Mouse (Mus musculus) embryonic facial prominence, embryonic 15.5 days (tissue): ENCODE measurements around the gene Zdhhc24. TPM values are rescaled to one million over a fixed set of nuclear protein-coding genes. Genes with fewer than 3 reads are reported as not detected.
"Not testable (repeated sequence)": the region's sequence is repeated elsewhere in the genome, so short reads cannot be mapped to it uniquely, and the experiment has no call there.

Source experiments
- ATAC-seq: fragments of 200-750 bp; cut with Nextera tagmentation; 2 replicates; pipeline ENCODE4 v1.8.0; 2017; ENCODE audit warnings: low read depth, moderate TSS enrichment; ENCODE audit not compliant: insufficient number of reproducible peaks, low FRiP score, low TSS enrichment
- H3K27ac ChIP-seq: fragments of 300-500 bp; sonication (generic); replicated peaks from 2 replicates; pipeline ENCODE4 v1.5.1; 2015; ENCODE audit warnings: mild to moderate bottlenecking, inconsistent platforms
- H3K27me3 ChIP-seq: fragments of 300-500 bp; sonication (generic); 2 replicates; pipeline ENCODE4 v1.6.1; 2015; ENCODE audit warnings: inconsistent platforms
- H3K36me3 ChIP-seq: fragments of 300-500 bp; sonication (generic); 2 replicates; pipeline ENCODE4 v1.6.1; 2015; ENCODE audit warnings: mild to moderate bottlenecking, inconsistent platforms
- H3K4me1 ChIP-seq: fragments of 300-500 bp; sonication (generic); 2 replicates; pipeline ENCODE4 v1.6.1; 2015; ENCODE audit warnings: inconsistent platforms
- H3K4me2 ChIP-seq: fragments of 300-500 bp; sonication (generic); replicated peaks from 2 replicates; pipeline ENCODE4 v1.6.1; 2015; ENCODE audit warnings: mild to moderate bottlenecking, inconsistent platforms
- H3K4me3 ChIP-seq: fragments of 300-500 bp; sonication (generic); replicated peaks from 2 replicates; pipeline ENCODE4 v1.5.1; 2015; ENCODE audit warnings: mild to moderate bottlenecking, inconsistent platforms
- H3K9ac ChIP-seq: fragments of 300-500 bp; sonication (generic); 2 replicates; pipeline ENCODE4 v1.6.1; 2015; ENCODE audit warnings: inconsistent platforms
- H3K9me3 ChIP-seq: fragments of 300-500 bp; sonication (generic); replicated peaks from 2 replicates; pipeline ENCODE4 v1.6.1; 2016; ENCODE audit warnings: inconsistent platforms
- WGBS: fragments of 180-500 bp; shearing (Covaris S2); methylation state at CpG from one replicate; pipeline ENCODE4 v1.1.7; 2015; 5-methylcytosine and 5-hydroxymethylcytosine counted together
- polyA plus RNA-seq: library from polyadenylated mRNA; unstranded; fragments of >200 nt; fragmentation: Nextera tagmentation; extraction: Ambion mirVana; gene quantifications from 2 replicates; pipeline ENCODE4 v1.2.1, GENCODE M21; 2015

The Zdhhc24 gene
- polyA plus RNA-seq, 1 experiment from 2014 or later = 14.9 TPM

DNA sequence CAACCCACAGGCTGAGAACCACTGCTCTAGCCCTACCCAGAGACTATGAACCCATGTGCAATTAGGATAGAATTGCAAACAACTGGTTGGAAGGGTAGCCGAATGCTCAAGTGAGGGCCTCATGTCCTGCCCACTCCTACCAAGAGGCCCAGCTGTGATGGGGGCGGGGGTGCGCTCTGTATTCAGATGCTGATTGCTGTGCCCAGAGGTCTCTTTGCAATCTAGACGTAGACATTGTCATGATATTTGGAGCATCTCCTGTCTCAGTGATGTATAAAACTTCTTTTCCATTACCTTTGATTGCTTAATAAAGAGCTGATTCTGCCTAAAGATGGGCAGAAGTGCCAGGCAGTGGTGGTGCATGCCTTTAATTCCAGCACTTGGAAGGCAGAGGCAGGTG is 28.7 kb upstream of the Zdhhc24 start:
- H3K4me1 ChIP-seq = 0 out of 2 replicates have a peak, but pooled peaks cover 3% of the 10 kb centered on the region
- no peaks in the 10 kb centered on the region for H3K36me3 ChIP-seq
- H3K27me3 ChIP-seq = no peaks in the 10 kb centered on the region
- no peak overlapping the region for H3K9ac ChIP-seq
- H3K4me3 ChIP-seq = no peak overlapping the region
- 54% methylated on average over 4 of the region's 4 CpGs for WGBS
- no peak overlapping the region for H3K4me2 ChIP-seq
- no peaks in the 10 kb centered on the region for H3K9me3 ChIP-seq
- no peak for ATAC-seq
- H3K27ac ChIP-seq = no peak overlapping the region

DNA sequence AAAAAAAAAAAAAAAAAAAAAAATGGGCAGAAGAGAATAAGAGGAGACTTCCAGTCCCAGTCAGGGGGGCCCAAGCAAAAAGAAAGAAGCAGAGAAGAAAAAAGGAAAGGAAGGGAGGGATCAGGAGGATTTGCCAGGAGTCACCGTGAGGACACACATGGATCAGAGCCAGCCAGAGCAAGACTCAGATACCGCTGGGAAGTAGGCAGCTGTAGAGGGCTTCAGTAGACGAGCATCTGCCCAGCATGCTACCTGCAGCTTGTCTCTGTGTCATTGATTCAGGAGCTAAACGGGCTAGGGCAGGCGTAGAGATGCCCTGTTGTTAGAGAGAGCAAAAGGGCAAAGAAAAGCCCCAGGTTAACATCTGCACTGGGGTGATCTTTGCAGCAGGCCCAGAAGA is 28.2 kb upstream of the Zdhhc24 start:
- no peak for ATAC-seq
- no peak overlapping the region for H3K9ac ChIP-seq
- WGBS = 47% methylated on average over 5 of the region's 5 CpGs
- no peak overlapping the region for H3K27ac ChIP-seq
- H3K4me2 ChIP-seq = no peak overlapping the region
- H3K27me3 ChIP-seq = no peaks in the 10 kb centered on the region
- 0 out of 2 replicates have a peak, but pooled peaks cover 3% of the 10 kb centered on the region for H3K4me1 ChIP-seq
- H3K36me3 ChIP-seq = no peaks in the 10 kb centered on the region
- no peak overlapping the region for H3K4me3 ChIP-seq
- H3K9me3 ChIP-seq = no peaks in the 10 kb centered on the region

DNA sequence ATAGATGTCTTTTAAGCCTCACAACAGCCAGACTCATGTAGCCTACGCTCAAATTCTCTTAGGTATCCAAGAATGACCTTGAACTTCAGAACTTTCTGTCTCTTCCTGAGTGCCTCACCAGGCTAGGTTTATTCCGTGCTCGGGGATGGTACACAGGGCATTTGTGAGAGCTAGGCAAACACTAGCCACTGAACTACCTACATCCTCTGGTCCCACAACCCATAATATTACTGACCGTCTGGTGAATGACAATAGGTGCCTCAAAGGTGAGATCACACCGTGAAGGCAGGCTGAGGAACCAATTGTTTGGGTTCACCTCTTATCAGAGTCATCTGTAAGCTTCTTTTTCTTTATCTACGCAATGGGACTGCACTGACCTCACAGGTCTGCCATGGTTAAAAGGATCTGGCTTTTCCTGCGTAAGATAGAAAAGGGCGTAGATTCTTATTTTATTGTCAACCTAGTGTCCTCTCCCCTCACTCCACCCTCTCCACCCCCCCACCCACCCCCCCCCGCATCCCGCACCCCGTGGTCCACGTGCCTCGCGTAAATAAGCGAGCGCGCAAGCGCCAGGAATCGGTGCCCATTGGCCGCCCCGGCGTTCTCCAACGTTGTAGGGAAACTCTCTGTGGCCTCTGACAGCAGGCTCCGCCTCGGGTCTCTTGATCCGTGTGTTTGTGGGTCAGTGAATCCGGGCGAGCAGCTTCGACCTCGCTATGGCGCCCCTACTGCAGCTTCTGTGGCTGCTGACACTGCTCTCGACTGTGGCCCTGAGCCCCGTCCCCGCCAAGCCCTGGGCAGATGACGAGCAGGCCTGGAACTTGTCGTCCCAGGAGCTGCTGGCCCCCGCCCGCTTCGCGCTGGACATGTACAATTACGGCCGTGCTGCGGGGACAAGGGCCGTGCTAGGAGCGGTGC is 23.7 kb upstream of the Zdhhc24 start, which contains the start of gene Ctsf:
Gene Ctsf, plus strand, starts transcription at position 579 of the 918 bp plus-strand sequence.
- peak; percentile 77; the same call in 1 of the 2 replicates for ATAC-seq
- H3K9me3 ChIP-seq = no peaks in the 10 kb centered on the region
- peak within 1 kb of the TSS; percentile 57 for H3K9ac ChIP-seq
- WGBS = 3% methylated on average over 45 of the region's 45 CpGs
- 0 out of 2 replicates have a peak, but pooled peaks cover 7% of the 10 kb centered on the region for H3K36me3 ChIP-seq
- peak within 1 kb of the TSS; percentile 58 for H3K4me3 ChIP-seq
- no peaks in the 10 kb centered on the region for H3K27me3 ChIP-seq
- H3K4me1 ChIP-seq = peaks cover 7% of the 10 kb centered on the region; the same call in 1 of the 2 replicates
- H3K4me2 ChIP-seq = peak within 1 kb of the TSS; percentile 95
- no peak within 1 kb of the TSS for H3K27ac ChIP-seq

DNA sequence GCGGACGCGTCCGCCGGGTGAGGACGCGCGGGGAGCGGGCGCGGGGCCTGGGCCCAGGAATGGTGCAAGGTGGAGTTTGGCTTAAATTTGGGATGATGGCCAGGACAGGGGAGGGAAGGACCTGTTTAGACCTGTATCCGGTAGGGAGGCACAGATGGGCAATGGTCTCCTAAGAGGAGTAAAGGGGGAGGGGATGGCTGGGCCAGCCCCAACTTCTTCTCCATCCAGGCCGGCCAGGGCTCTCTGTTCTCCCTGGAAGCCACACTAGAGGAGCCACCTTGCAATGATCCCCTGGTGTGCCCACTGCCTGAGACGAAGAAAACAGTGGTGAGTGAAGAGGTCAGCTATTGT is 23.0 kb upstream of the Zdhhc24 start:
- WGBS = 1% methylated on average over 14 of the region's 14 CpGs
- no peak overlapping the region for H3K27ac ChIP-seq
- ATAC-seq = peak; percentile 55
- peaks cover 7% of the 10 kb centered on the region; the same call in 1 of the 2 replicates for H3K4me1 ChIP-seq
- H3K36me3 ChIP-seq = peaks cover 10% of the 10 kb centered on the region; the same call in 1 of the 2 replicates
- peak overlapping the region; percentile 57 for H3K9ac ChIP-seq
- no peaks in the 10 kb centered on the region for H3K27me3 ChIP-seq
- H3K9me3 ChIP-seq = no peaks in the 10 kb centered on the region
- H3K4me3 ChIP-seq = peak overlapping the region; percentile 58
- peak overlapping the region; percentile 95 for H3K4me2 ChIP-seq

DNA sequence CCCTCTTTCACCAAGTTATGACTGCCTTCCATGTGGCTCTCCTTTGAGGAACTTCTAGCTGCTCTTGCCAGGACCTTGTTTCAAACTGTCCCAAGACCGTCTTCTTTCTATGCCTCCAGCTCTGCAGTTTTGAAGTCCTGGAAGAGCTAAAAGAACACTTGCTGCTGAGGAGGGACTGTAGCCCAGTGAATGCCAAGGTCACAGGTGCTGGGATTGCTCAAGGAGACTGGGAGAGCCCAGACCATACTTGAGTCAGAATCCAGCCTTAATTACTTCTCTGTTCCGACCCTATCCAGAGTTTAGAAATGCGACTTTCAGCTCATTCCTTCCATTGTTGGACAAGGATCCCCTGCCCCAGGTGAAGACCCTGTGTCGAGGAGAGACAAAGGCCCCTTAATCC is 22.5 kb upstream of the Zdhhc24 start:
- 70% methylated on average over 4 of the region's 4 CpGs for WGBS
- H3K9me3 ChIP-seq = no peaks in the 10 kb centered on the region
- no peak overlapping the region for H3K27ac ChIP-seq
- ATAC-seq = no peak
- H3K4me3 ChIP-seq = peak overlapping the region; percentile 58; the same call in 1 of the 2 replicates
- peaks cover 7% of the 10 kb centered on the region; the same call in 1 of the 2 replicates for H3K4me1 ChIP-seq
- no peaks in the 10 kb centered on the region for H3K27me3 ChIP-seq
- H3K4me2 ChIP-seq = peak overlapping the region; percentile 95
- peaks cover 13% of the 10 kb centered on the region; the same call in 1 of the 2 replicates for H3K36me3 ChIP-seq
- H3K9ac ChIP-seq = 0 out of 2 replicates have a peak overlapping the region, but pooled peaks have one; percentile 57

DNA sequence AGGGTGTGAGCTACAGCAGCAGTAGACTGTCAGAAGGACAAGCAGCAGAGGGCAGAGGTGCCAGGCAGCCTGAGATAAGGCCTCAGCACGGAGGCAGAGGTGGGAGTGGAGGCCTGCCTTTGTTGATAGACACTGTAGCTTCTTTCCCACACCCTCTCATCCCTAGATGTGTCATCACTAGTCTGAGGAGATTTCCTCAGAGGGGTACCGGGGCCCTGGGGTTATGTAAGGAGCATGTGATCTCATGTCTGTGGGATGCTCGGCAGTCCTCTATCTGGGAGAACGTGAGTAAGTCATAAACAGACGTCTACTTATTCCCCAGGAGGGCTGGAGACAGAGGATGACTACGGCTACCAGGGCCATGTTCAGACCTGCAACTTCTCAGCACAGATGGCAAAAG is 19.4 kb upstream of the Zdhhc24 start:
- Histone ChIP-seq H3K36me3 (peaks cover 17% of the 10 kb centered on the region; the same call in 1 of the 2 replicates), H3K4me1 (peaks cover 7% of the 10 kb centered on the region; the same call in 1 of the 2 replicates), H3K9me3 (no peaks in the 10 kb centered on the region), H3K9ac (no peak overlapping the region), H3K4me3 (no peak overlapping the region), H3K27ac (no peak overlapping the region), H3K27me3 (no peaks in the 10 kb centered on the region), H3K4me2 (no peak overlapping the region)
- ATAC-seq = no peak
- 62% methylated on average over 6 of the region's 6 CpGs for WGBS

DNA sequence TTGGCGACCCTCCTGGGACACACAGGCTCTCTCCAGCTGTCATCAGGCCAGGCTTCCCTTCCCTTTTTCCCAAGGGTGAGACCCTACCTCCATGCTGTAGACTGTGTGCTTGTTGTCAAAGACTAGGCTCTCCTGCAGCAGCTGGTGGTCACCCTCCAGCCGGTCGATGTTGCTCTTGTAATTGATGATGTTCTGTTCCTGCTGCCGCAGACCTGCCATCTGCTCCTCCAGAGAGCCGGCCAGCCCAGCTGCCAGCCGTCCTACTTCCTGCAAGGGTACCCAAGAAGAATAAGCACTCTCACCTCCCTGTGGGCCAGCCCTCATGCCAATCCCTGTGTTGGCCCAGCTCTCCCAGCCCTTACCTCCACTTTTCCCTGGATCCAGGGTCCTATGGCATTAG is 15.4 kb upstream of the Zdhhc24 start:
- Histone ChIP-seq H3K4me1 (peaks cover 3% of the 10 kb centered on the region; the same call in 1 of the 2 replicates), H3K27me3 (no peaks in the 10 kb centered on the region), H3K36me3 (peaks cover 17% of the 10 kb centered on the region; the same call in 1 of the 2 replicates), H3K4me2 (no peak overlapping the region), H3K9ac (no peak overlapping the region), H3K4me3 (no peak overlapping the region), H3K9me3 (no peaks in the 10 kb centered on the region), H3K27ac (no peak overlapping the region)
- WGBS = 75% methylated on average over 6 of the region's 6 CpGs
- ATAC-seq = 0 out of 2 replicates have a peak, but pooled peaks have one; percentile 30

DNA sequence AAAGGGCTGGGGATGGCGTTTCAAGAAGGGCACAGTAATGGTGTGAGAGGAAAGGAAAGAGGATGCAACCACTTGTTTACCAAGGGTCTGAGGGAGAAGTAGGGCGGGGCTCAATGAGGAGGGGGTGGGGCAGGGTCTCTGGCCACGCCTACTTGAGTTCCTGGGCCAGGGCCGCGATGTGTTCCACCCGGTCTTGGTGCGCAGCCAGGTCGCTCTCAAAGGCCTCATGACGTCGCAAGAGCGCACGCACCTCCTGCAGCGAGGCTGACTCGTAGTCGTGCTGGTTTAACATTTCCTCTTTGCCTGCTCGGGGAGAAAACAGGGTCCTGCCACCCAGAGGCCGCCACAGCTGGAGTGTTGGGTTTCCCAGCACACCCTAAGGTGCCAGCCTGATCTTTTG is 13.3 kb upstream of the Zdhhc24 start:
- ATAC-seq = no peak
- Histone ChIP-seq H3K4me1 (peaks cover 3% of the 10 kb centered on the region; the same call in 1 of the 2 replicates), H3K36me3 (peaks cover 10% of the 10 kb centered on the region; the same call in 1 of the 2 replicates), H3K9me3 (no peaks in the 10 kb centered on the region), H3K27me3 (no peaks in the 10 kb centered on the region), H3K9ac (0 out of 2 replicates have a peak overlapping the region, but pooled peaks have one; percentile 23), H3K27ac (no peak overlapping the region), H3K4me3 (no peak overlapping the region), H3K4me2 (peak overlapping the region; percentile 38)
- WGBS = 3% methylated on average over 17 of the region's 17 CpGs

DNA sequence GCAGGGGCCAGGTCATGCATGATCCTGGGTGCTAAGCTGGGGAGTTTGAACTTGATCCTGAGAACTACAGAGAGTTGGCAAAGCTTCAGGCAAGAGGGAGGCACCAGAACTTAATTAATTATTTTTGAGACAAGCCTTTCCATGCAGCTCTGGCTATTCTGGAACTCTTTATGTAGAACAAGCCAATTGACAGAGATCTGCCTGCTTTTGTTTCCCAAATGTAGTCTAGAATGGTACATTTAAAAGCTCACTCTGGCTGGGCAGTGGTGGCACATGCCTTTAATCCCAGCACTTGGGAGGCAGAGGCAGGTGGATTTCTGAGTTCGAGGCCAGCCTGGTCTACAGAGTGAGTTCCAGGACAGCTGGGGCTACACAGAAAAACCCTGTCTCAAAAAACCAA is 3.9 kb upstream of the Zdhhc24 start:
- not testable (repeated sequence) for H3K4me2 ChIP-seq, H3K27me3 ChIP-seq, H3K4me3 ChIP-seq, H3K27ac ChIP-seq, H3K9me3 ChIP-seq, H3K9ac ChIP-seq, H3K36me3 ChIP-seq, ATAC-seq
- WGBS = 72% methylated on average over 1 of the region's 1 CpGs
- H3K4me1 ChIP-seq = peaks cover 20% of the 10 kb centered on the region

DNA sequence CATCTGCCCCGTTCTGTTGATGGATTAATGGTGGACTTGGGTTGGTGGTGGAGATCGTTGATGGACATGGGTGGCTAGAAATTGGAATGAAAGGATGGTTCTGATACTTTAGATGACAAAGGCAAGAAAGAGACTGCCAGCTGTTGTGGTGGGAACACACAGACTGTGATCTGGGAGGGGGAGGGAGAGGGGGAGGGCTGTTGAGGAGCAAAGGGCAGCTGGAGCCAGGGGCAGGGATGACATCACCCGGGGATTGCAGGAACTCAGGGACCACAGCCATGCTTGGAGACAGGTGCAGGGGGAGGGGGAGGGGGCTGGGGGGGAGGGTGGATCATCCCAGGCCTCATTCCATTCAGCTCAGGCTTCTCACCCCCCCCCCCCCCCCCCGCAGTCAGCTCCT is 2.2 kb upstream of the Zdhhc24 start:
- no peaks in the 10 kb centered on the region for H3K9me3 ChIP-seq
- H3K4me3 ChIP-seq = no peak overlapping the region
- no peaks in the 10 kb centered on the region for H3K27me3 ChIP-seq
- no peaks in the 10 kb centered on the region for H3K36me3 ChIP-seq
- H3K4me2 ChIP-seq = no peak overlapping the region
- no peak for ATAC-seq
- WGBS = 73% methylated on average over 3 of the region's 4 CpGs
- H3K27ac ChIP-seq = no peak overlapping the region
- H3K4me1 ChIP-seq = peaks cover 23% of the 10 kb centered on the region
- no peak overlapping the region for H3K9ac ChIP-seq

DNA sequence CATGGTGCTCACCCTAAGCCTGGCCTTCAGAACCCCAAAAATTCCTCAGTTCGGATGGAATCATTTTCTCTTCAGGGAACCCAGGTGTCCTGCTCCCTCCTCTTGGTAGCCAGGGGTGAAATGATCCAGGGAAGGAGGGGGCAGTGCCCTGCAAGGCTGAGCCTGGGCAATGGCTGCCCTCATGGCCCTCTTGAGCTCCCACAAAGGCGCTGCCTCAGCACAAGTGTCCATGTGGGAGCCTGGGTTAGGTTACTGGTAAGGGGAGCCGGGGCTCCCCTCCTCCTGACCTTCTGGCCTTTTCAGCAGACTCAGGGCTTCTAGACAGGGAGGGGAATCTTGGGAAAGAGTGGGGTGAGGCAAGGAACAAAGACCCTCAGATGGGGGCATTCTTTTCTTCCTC is 1.7 kb upstream of the Zdhhc24 start:
- WGBS = 48% methylated on average over 3 of the region's 3 CpGs
- no peaks in the 10 kb centered on the region for H3K9me3 ChIP-seq
- H3K36me3 ChIP-seq = no peaks in the 10 kb centered on the region
- peak overlapping the region; percentile 94; the same call in 1 of the 2 replicates for H3K4me2 ChIP-seq
- H3K4me1 ChIP-seq = peaks cover 23% of the 10 kb centered on the region
- H3K27me3 ChIP-seq = no peaks in the 10 kb centered on the region
- no peak overlapping the region for H3K9ac ChIP-seq
- peak overlapping the region; percentile 82; the same call in 1 of the 2 replicates for H3K4me3 ChIP-seq
- ATAC-seq = no peak
- H3K27ac ChIP-seq = 0 out of 2 replicates have a peak overlapping the region, but pooled peaks have one; percentile 48
